Mouse (Mus musculus) MEL (cell line): ENCODE measurements around the gene Dglucy. TPM values are rescaled to one million over a fixed set of nuclear protein-coding genes. Genes with fewer than 3 reads are reported as not detected.

Experiments used
- DNase-seq: peaks from one replicate; pipeline ENCODE4 v3.0.0; 2011; ENCODE audit warnings: low read depth, low spot score
- H3K27ac ChIP-seq: 2 replicates; pipeline ENCODE4 v1.5.1; 2012; ENCODE audit warnings: low read depth, mild to moderate bottlenecking, control low read depth, low read length, moderate library complexity; ENCODE audit not compliant: control insufficient read depth
- H3K27me3 ChIP-seq, 2 experiments: fragments of 150-350 bp in 1 of 2; sonication (generic) in 1 of 2; 2 replicates each; pipeline ENCODE4 v1.6.1; 2012; ENCODE audit warnings: low read length in 2 of 2, mild to moderate bottlenecking in 2 of 2, improper control_type of control experiment in 1 of 2, moderate library complexity in 1 of 2; ENCODE audit not compliant: insufficient read depth in 2 of 2, control insufficient read depth in 1 of 2
- H3K36me3 ChIP-seq, 2 experiments: 2 replicates each; pipeline ENCODE4 v1.6.1; 2012 to 2014; ENCODE audit warnings: low read length in 2 of 2, improper control_type of control experiment in 1 of 2, inconsistent platforms in 1 of 2, mild to moderate bottlenecking in 1 of 2; ENCODE audit not compliant: insufficient read depth in 2 of 2, control insufficient read depth in 1 of 2
- H3K4me1 ChIP-seq, 2 experiments: fragments of 150-350 bp in 1 of 2; sonication (generic) in 1 of 2; 2 replicates each; pipeline ENCODE4 v1.6.1; 2012; ENCODE audit warnings: low read length in 2 of 2, improper control_type of control experiment in 1 of 2, mild to moderate bottlenecking in 1 of 2; ENCODE audit not compliant: insufficient read depth in 2 of 2, control insufficient read depth in 1 of 2
- H3K4me3 ChIP-seq, 2 experiments: fragments of 150-350 bp in 1 of 2; sonication (generic) in 1 of 2; 2 replicates each; pipeline ENCODE4 v1.5.1; 2012; ENCODE audit warnings: low read depth in 2 of 2, low read length in 2 of 2, mild to moderate bottlenecking in 2 of 2, moderate library complexity in 2 of 2, control low read depth in 1 of 2, improper control_type of control experiment in 1 of 2; ENCODE audit not compliant: control insufficient read depth in 1 of 2, insufficient read depth in 1 of 2
- H3K79me2 ChIP-seq: 2 replicates; pipeline ENCODE4 v1.6.1; 2012; ENCODE audit warnings: mild to moderate bottlenecking, low read length, moderate library complexity; ENCODE audit not compliant: control insufficient read depth, poor library complexity, insufficient read depth
- H3K9ac ChIP-seq: 2 replicates; pipeline ENCODE4 v1.6.1; 2012; ENCODE audit warnings: low read depth, mild to moderate bottlenecking, control low read depth, low read length, moderate library complexity; ENCODE audit not compliant: control insufficient read depth, poor library complexity, severe bottlenecking
- H3K9me3 ChIP-seq: fragments of 150-350 bp; sonication (generic); replicated peaks from 2 replicates; pipeline ENCODE4 v1.6.1; 2012; ENCODE audit warnings: mild to moderate bottlenecking, low read length, improper control_type of control experiment, moderate library complexity; ENCODE audit not compliant: insufficient read depth
- CHD2 ChIP-seq: IDR thresholded peaks from 2 replicates; pipeline ENCODE4 v1.6.1; 2011; ENCODE audit warnings: low read length, improper control_type of control experiment
- CTCF ChIP-seq, 3 experiments: IDR thresholded peaks in 2 of 3; conservative IDR thresholded peaks in 1 of 3; 2 replicates each; pipeline ENCODE4 v1.5.1; 2011 to 2012; ENCODE audit warnings: low read length in 3 of 3, low read depth in 2 of 3, mild to moderate bottlenecking in 2 of 3, improper control_type of control experiment in 1 of 3, inconsistent platforms in 1 of 3, mixed read lengths in 1 of 3, moderate library complexity in 1 of 3; ENCODE audit not compliant: control insufficient read depth in 1 of 3, insufficient read depth in 1 of 3, poor library complexity in 1 of 3, severe bottlenecking in 1 of 3
- EP300 ChIP-seq, 2 experiments: IDR thresholded peaks; 2 replicates each; pipeline ENCODE4 v1.6.1; 2011; ENCODE audit warnings: improper control_type of control experiment in 2 of 2, low read length in 2 of 2, low read depth in 1 of 2, mild to moderate bottlenecking in 1 of 2
- ETS1 ChIP-seq: IDR thresholded peaks from 2 replicates; pipeline ENCODE4 v1.6.1; 2012; ENCODE audit warnings: low read depth, mild to moderate bottlenecking, inconsistent platforms, low read length, improper control_type of control experiment, moderate library complexity
- GABPA ChIP-seq: IDR thresholded peaks from 2 replicates; pipeline ENCODE4 v1.6.1; 2012; ENCODE audit warnings: low read depth, mild to moderate bottlenecking, inconsistent platforms, low read length, improper control_type of control experiment, moderate library complexity
- JUND ChIP-seq: IDR thresholded peaks from 2 replicates; pipeline ENCODE4 v1.6.1; 2011; ENCODE audit warnings: low read depth, mild to moderate bottlenecking, improper control_type of control experiment, low read length
- KAT2A ChIP-seq: conservative IDR thresholded peaks from 2 replicates; pipeline ENCODE4 v1.6.1; 2012; ENCODE audit warnings: low read depth, low read length, improper control_type of control experiment, inconsistent platforms
- MAFK ChIP-seq: IDR thresholded peaks from 2 replicates; pipeline ENCODE4 v1.6.1; 2011; ENCODE audit warnings: low read depth, mild to moderate bottlenecking, low read length, improper control_type of control experiment, borderline replicate concordance
- MAX ChIP-seq: IDR thresholded peaks from 2 replicates; pipeline ENCODE4 v1.6.1; 2011; ENCODE audit warnings: low read length, improper control_type of control experiment
- MXI1 ChIP-seq: IDR thresholded peaks from 2 replicates; pipeline ENCODE4 v1.6.1; 2011; ENCODE audit warnings: mild to moderate bottlenecking, low read depth, low read length, improper control_type of control experiment
- MYB ChIP-seq: IDR thresholded peaks from 2 replicates; pipeline ENCODE4 v1.6.1; 2011; ENCODE audit warnings: mild to moderate bottlenecking, low read depth, low read length, improper control_type of control experiment
- MYC ChIP-seq: IDR thresholded peaks from 2 replicates; pipeline ENCODE4 v1.6.1; 2011; ENCODE audit warnings: low read depth, mild to moderate bottlenecking, low read length, improper control_type of control experiment, moderate library complexity
- NELFE ChIP-seq: IDR thresholded peaks from 2 replicates; pipeline ENCODE4 v1.6.1; 2011; ENCODE audit warnings: low read depth, low read length, improper control_type of control experiment
- NRF1 ChIP-seq: IDR thresholded peaks from 2 replicates; pipeline ENCODE4 v1.6.1; 2014; ENCODE audit warnings: low read depth, mild to moderate bottlenecking, inconsistent platforms, low read length, improper control_type of control experiment, moderate library complexity; ENCODE audit not compliant: poor library complexity, insufficient read depth, severe bottlenecking
- RAD21 ChIP-seq: IDR thresholded peaks from 2 replicates; pipeline ENCODE4 v1.6.1; 2011; ENCODE audit warnings: mild to moderate bottlenecking, low read depth, low read length, improper control_type of control experiment
- SMC3 ChIP-seq: IDR thresholded peaks from 2 replicates; pipeline ENCODE4 v1.6.1; 2011; ENCODE audit warnings: low read depth, low read length, improper control_type of control experiment
- TAL1 ChIP-seq: IDR thresholded peaks from 2 replicates; pipeline ENCODE4 v1.6.1; 2012; ENCODE audit warnings: mild to moderate bottlenecking, inconsistent platforms, low read length, moderate library complexity, mixed read lengths
- TBP ChIP-seq: IDR thresholded peaks from 2 replicates; pipeline ENCODE4 v1.8.0; 2011; ENCODE audit warnings: low read depth, low read length, improper control_type of control experiment
- USF1 ChIP-seq: IDR thresholded peaks from 2 replicates; pipeline ENCODE4 v1.6.1; 2014; ENCODE audit warnings: low read depth, mild to moderate bottlenecking, inconsistent platforms, low read length, improper control_type of control experiment, moderate library complexity
- ZC3H11A ChIP-seq: IDR thresholded peaks from 2 replicates; pipeline ENCODE4 v1.6.1; 2012; ENCODE audit warnings: low read depth, mild to moderate bottlenecking, inconsistent platforms, low read length, improper control_type of control experiment
- ZKSCAN1 ChIP-seq: IDR thresholded peaks from 2 replicates; pipeline ENCODE4 v1.6.1; 2012; ENCODE audit warnings: low read depth, mild to moderate bottlenecking, inconsistent platforms, low read length, improper control_type of control experiment, moderate library complexity
- ZMIZ1 ChIP-seq: IDR thresholded peaks from 2 replicates; pipeline ENCODE4 v1.6.1; 2012; ENCODE audit warnings: low read depth, mild to moderate bottlenecking, inconsistent platforms, low read length, improper control_type of control experiment, moderate library complexity
- ZNF384 ChIP-seq: IDR thresholded peaks from 2 replicates; pipeline ENCODE4 v1.6.1; 2012; ENCODE audit warnings: low read depth, mild to moderate bottlenecking, inconsistent platforms, low read length, improper control_type of control experiment
- polyA plus RNA-seq, 2 experiments: library from polyadenylated mRNA; stranded (reverse) in 1 of 2; unstranded in 1 of 2; fragments of >175 nt in 1 of 2; fragments of >200 nt in 1 of 2; gene quantifications; 2 replicates each; pipeline versions ENCODE4 v1.2.1 to v1.2.4; 2012; ENCODE audit warnings: low replicate concordance in 2 of 2, low read depth in 1 of 2; ENCODE audit not compliant: insufficient read length in 2 of 2, insufficient read depth in 1 of 2, missing spikeins in 1 of 2
- total RNA-seq: library from RNA; depleted of rRNA; stranded (reverse); fragments of 300-350 nt; gene quantifications from 2 replicates; pipeline ENCODE4 v1.2.3, GENCODE M21; 2012

The Dglucy gene
- total and polyA plus RNA-seq, 3 experiments: 0.03 TPM; not detected in 2

DNA sequence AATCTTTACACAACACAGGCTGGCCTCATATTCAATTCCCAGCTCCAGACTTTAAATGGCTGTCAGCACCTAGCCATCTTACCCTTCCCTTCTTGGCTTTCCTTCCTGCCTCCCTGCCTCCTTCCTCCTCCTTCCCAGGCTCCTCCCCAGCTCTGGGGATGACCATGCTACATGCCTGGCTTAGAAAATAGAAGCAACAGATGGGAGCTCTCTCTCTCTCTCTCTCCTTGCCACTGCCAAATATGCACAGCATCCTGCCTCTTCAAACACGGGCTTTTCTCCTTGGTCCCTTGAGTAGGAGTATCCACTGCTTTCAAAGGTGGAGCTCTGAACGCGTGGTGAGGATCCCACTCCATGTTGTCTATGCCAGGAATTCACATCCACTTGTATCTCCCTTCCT is 8.1 kb upstream of the Dglucy start:
- H3K27me3 ChIP-seq: no peaks in the 10 kb centered on the region
- DNase-seq: no peak
- no peak overlapping the region for H3K27ac ChIP-seq
- H3K4me1 ChIP-seq: no peaks in the 10 kb centered on the region
- H3K79me2 ChIP-seq: no peaks in the 10 kb centered on the region
- H3K9me3 ChIP-seq: no peaks in the 10 kb centered on the region
- no peaks in the 10 kb centered on the region for H3K36me3 ChIP-seq
- H3K4me3 ChIP-seq: no peak overlapping the region
- H3K9ac ChIP-seq: no peak overlapping the region
- no peak for TF ChIP-seq CHD2
- no peak for TF ChIP-seq MXI1
- no peak for TF ChIP-seq ZNF384
- no peak for TF ChIP-seq ETS1
- no peak for TF ChIP-seq KAT2A
- no peak for TF ChIP-seq CTCF (IDR thresholded peaks at IDR 0.05 in 2 of 3, conservative IDR thresholded peaks at IDR 0.05 in 1 of 3; ENCODE audit: control insufficient read depth in 1 of 3, insufficient read depth in 1 of 3, low read depth in 2 of 3, low read length in 3 of 3, poor library complexity in 1 of 3, severe bottlenecking in 1 of 3)
- TF ChIP-seq GABPA: no peak
- no peak for TF ChIP-seq ZC3H11A
- TF ChIP-seq RAD21: no peak
- no peak for TF ChIP-seq TBP
- no peak for TF ChIP-seq TAL1
- no peak for TF ChIP-seq MAX
- TF ChIP-seq MYC: no peak
- no peak for TF ChIP-seq MAFK
- no peak for TF ChIP-seq ZMIZ1
- no peak for TF ChIP-seq JUND

DNA sequence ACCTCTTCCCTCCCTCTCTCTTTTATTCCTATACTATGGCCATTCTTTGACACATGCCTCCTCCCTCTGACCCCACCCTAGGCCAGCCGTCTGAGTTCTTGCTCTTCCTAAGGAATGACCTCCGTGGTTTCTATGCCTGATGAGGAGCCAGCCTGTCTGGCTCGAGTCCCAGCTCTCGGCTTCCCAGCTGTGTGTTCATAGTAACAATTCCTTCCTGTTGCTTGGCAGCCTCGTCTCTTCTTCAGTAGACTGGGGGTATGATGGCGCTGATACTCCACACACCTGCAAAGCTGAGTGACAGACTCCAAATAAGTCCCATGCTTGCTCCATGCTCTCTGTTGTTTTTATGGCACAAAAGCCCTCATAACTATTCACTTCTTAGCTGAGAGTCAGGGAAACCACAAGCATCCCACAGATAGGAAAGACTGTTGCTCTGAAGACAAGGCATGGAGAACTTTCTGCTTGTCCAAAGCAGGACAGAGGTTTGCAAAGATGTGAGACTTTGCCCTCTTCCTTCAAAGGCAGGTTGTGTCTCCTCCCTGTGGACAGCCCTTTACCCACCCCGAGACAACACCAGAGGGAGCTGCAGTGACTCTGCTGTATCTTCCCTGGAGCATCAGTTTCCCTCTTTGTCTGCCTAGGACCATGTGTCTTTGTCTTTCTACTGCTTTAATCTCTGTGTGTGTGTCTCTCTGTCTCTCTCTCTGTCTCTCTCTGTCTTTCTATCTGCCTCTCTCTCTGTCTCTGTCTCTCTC is 6.5 kb upstream of the Dglucy start:
- H3K36me3 ChIP-seq: no peaks in the 10 kb centered on the region
- H3K4me3 ChIP-seq: no peak overlapping the region
- no peaks in the 10 kb centered on the region for H3K4me1 ChIP-seq
- peak; percentile 27 for DNase-seq
- no peak overlapping the region for H3K27ac ChIP-seq
- H3K9ac ChIP-seq: no peak overlapping the region
- no peaks in the 10 kb centered on the region for H3K79me2 ChIP-seq
- TF ChIP-seq NRF1 (no peak), SMC3 (peak; percentile 57), CTCF (IDR thresholded peaks at IDR 0.05 in 2 of 3, conservative IDR thresholded peaks at IDR 0.05 in 1 of 3; ENCODE audit: control insufficient read depth in 1 of 3, insufficient read depth in 1 of 3, low read depth in 2 of 3, low read length in 3 of 3, poor library complexity in 1 of 3, severe bottlenecking in 1 of 3) (peak; percentile 22 to 52 (median 29); a peak in 3 of 6 replicates), USF1 (no peak), ZKSCAN1 (no peak), MAFK (no peak), ZNF384 (no peak), RAD21 (peak; percentile 24), TBP (no peak), GABPA (no peak), NELFE (no peak), MYB (no peak), EP300 (IDR thresholded peaks at IDR 0.05; ENCODE audit: low read depth in 1 of 2, low read length in 2 of 2) (no peak), ZC3H11A (peak; percentile 33; the same call in 1 of the 2 replicates)
- H3K9me3 ChIP-seq: no peaks in the 10 kb centered on the region
- no peaks in the 10 kb centered on the region for H3K27me3 ChIP-seq
